Mouse (Mus musculus) B cell, adult 2 months (primary cell): ENCODE results near the gene Rela.
"Not testable (repeated sequence)": the region's sequence is repeated elsewhere in the genome, so short reads cannot be mapped to it uniquely, and the experiment has no call there.

ENCODE experiments used
- DNase-seq, 2 experiments: peaks; one replicate each; pipeline ENCODE4 v3.0.0; 2022

The Rela gene

GRCm38 (mm10) chr19:5666386-5666785, 29.1 kb downstream of the Rela start:
- no peak for DNase-seq

GRCm38 (mm10) chr19:5668372-5668771, 31.1 kb downstream of the Rela start:
- no peak for DNase-seq

GRCm38 (mm10) chr19:5680432-5680831, 43.1 kb downstream of the Rela start:
- no peak for DNase-seq

GRCm38 (mm10) chr19:5684236-5684635, 47.0 kb downstream of the Rela start:
- no peak for DNase-seq

GRCm38 (mm10) chr19:5684985-5685384, 47.7 kb downstream of the Rela start:
- DNase-seq: no peak

GRCm38 (mm10) chr19:5685431-5685830, 48.1 kb downstream of the Rela start:
- no peak for DNase-seq

- DNase-seq: no peak
Observed at GRCm38 (mm10) chr19:5685861-5686260, 48.6 kb downstream of the Rela start.

GRCm38 (mm10) chr19:5686437-5686836, 49.2 kb downstream of the Rela start:
- no peak for DNase-seq

- DNase-seq: not testable (repeated sequence)
Observed at GRCm38 (mm10) chr19:5686954-5687353, 49.7 kb downstream of the Rela start.

GRCm38 (mm10) chr19:5687738-5688137, 50.5 kb downstream of the Rela start:
- peak in 1 of 2 experiments; percentile 8 for DNase-seq

- peak; percentile 90 to 91 for DNase-seq
Observed at GRCm38 (mm10) chr19:5688200-5689087, 51.2 kb downstream of the Rela start, which contains the start of the genes Map3k11 and Pcnx3. TSS of gene Map3k11 (plus strand) at chr19:5688742. TSS of gene Pcnx3 (minus strand) at chr19:5688908.

GRCm38 (mm10) chr19:5689088-5689428, 51.8 kb downstream of the Rela start:
- DNase-seq: no peak

- DNase-seq: peak; percentile 73 to 76
Observed at GRCm38 (mm10) chr19:5689565-5690342, 52.5 kb downstream of the Rela start.

GRCm38 (mm10) chr19:5690343-5690735, 53.1 kb downstream of the Rela start:
- no peak for DNase-seq

GRCm38 (mm10) chr19:5691601-5692000, 54.3 kb downstream of the Rela start:
- no peak for DNase-seq

GRCm38 (mm10) chr19:5692086-5692912, 55.0 kb downstream of the Rela start:
- no peak for DNase-seq

GRCm38 (mm10) chr19:5692913-5693396, 55.7 kb downstream of the Rela start:
- no peak for DNase-seq

GRCm38 (mm10) chr19:5693801-5694200, 56.5 kb downstream of the Rela start:
- DNase-seq: no peak

GRCm38 (mm10) chr19:5695849-5696462, 58.7 kb downstream of the Rela start:
- DNase-seq: no peak
